Mouse (Mus musculus): ENCODE results near the gene Hpcal1. TPM values are rescaled to one million over a fixed set of nuclear protein-coding genes. Genes with fewer than 3 reads are reported as not detected.

Hpcal1 gene
- 24.4 and 31.2 TPM in 2 replicates for polyA plus RNA-seq (2015; fragmentation: Nextera tagmentation; extraction: Ambion mirVana)

GRCm38 (mm10) chr12:17690564-17691281 is at the start of gene Hpcal1:
Hpcal1 (plus strand) TSS chr12:17690856.

Other genes starting within 250 kb of the Hpcal1 start
- gene Odc1, start 146.1 kb upstream of the Hpcal1 start, polyA plus RNA-seq (2015; fragmentation: Nextera tagmentation; extraction: Ambion mirVana), result 273 and 330 TPM in 2 replicates

All from spleen, postnatal 0 days (tissue).